Mouse (Mus musculus) heart, embryonic 12.5 days (tissue): ENCODE results near the gene Sumo3. TPM values are rescaled to one million over a fixed set of nuclear protein-coding genes. Genes with fewer than 3 reads are reported as not detected.

ENCODE experiments used
- ATAC-seq: fragments of 200-750 bp; cut with Nextera tagmentation; 2 replicates; pipeline ENCODE4 v1.8.0; 2017; ENCODE audit warnings: moderate TSS enrichment, moderate library complexity; ENCODE audit not compliant: insufficient number of reproducible peaks, low FRiP score
- H3K27ac ChIP-seq: fragments of 300-500 bp; sonication (generic); 2 replicates; pipeline ENCODE4 v1.5.1; 2016; ENCODE audit warnings: mild to moderate bottlenecking, moderate library complexity; ENCODE audit not compliant: poor library complexity, severe bottlenecking
- H3K27me3 ChIP-seq: fragments of 300-500 bp; sonication (generic); replicated peaks from 2 replicates; pipeline ENCODE4 v1.6.1; 2016; ENCODE audit warnings: mild to moderate bottlenecking, moderate library complexity
- H3K36me3 ChIP-seq: fragments of 300-500 bp; sonication (generic); 2 replicates; pipeline ENCODE4 v1.6.1; 2016; ENCODE audit warnings: mild to moderate bottlenecking, moderate library complexity
- H3K4me1 ChIP-seq: fragments of 300-500 bp; sonication (generic); replicated peaks from 2 replicates; pipeline ENCODE4 v1.6.1; 2016; ENCODE audit warnings: mild to moderate bottlenecking
- H3K4me2 ChIP-seq: fragments of 300-500 bp; sonication (generic); 2 replicates; pipeline ENCODE4 v1.6.1; 2016; ENCODE audit warnings: mild to moderate bottlenecking, moderate library complexity
- H3K4me3 ChIP-seq: fragments of 300-500 bp; sonication (generic); 2 replicates; pipeline ENCODE4 v1.5.1; 2016; ENCODE audit warnings: mild to moderate bottlenecking
- H3K9ac ChIP-seq: fragments of 300-500 bp; sonication (generic); 2 replicates; pipeline ENCODE4 v1.6.1; 2016; ENCODE audit warnings: mild to moderate bottlenecking, moderate library complexity
- H3K9me3 ChIP-seq: fragments of 300-500 bp; sonication (generic); replicated peaks from 2 replicates; pipeline ENCODE4 v1.6.1; 2016; ENCODE audit warnings: mild to moderate bottlenecking, moderate library complexity
- WGBS: fragments of 180-500 bp; shearing (Covaris S2); methylation state at CpG from one replicate; pipeline ENCODE4 v1.1.7; 2016; 5-methylcytosine and 5-hydroxymethylcytosine counted together
- polyA plus RNA-seq: library from polyadenylated mRNA; unstranded; fragments of >200 nt; fragmentation: Nextera tagmentation; extraction: Ambion mirVana; gene quantifications from 2 replicates; pipeline ENCODE4 v1.2.1, GENCODE M21; 2016

Sumo3 gene
- polyA plus RNA-seq, 1 experiment from 2014 or later: 184 TPM

DNA sequence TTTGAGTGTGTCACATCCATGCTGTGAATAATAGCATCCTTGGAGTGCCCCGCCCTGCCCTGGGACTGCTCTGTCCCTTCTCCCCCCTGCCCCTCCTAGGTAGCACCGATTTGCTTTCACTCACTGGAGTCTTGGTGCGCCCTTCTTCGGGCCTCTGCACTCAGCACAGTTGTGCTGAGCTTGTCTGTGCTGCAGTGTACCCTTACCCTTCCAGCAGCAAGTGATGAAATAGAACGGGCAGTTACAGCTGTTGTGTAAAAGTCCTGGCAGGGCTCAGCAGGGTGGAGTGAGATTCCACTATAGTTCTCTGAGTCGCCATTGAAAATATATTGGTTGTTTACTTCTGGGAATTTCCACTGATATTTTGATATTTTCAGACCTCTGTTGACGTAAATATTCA is 20.1 kb downstream of the Sumo3 start:
- H3K9ac ChIP-seq: no peak overlapping the region
- WGBS: 83% methylated on average over 7 of the region's 7 CpGs

GRCm38 (mm10) chr10:77626591-77626990 is 20.7 kb downstream of the Sumo3 start:
- Histone ChIP-seq H3K27ac (no peak overlapping the region), H3K27me3 (no peaks in the 10 kb centered on the region), H3K4me2 (no peak overlapping the region), H3K36me3 (peaks cover 9% of the 10 kb centered on the region), H3K9me3 (no peaks in the 10 kb centered on the region), H3K9ac (no peak overlapping the region), H3K4me1 (peaks cover 55% of the 10 kb centered on the region), H3K4me3 (no peak overlapping the region)
- 76% methylated on average over 7 of the region's 7 CpGs for WGBS
- no peak for ATAC-seq

More for the DNA sequence above, 20.1 kb downstream of the Sumo3 start:
- Histone ChIP-seq H3K9me3 (no peaks in the 10 kb centered on the region), H3K36me3 (0 out of 2 replicates have a peak, but pooled peaks cover 4% of the 10 kb centered on the region), H3K27ac (no peak overlapping the region), H3K4me1 (peaks cover 55% of the 10 kb centered on the region), H3K4me2 (no peak overlapping the region), H3K27me3 (no peaks in the 10 kb centered on the region), H3K4me3 (no peak overlapping the region)
- no peak for ATAC-seq

DNA sequence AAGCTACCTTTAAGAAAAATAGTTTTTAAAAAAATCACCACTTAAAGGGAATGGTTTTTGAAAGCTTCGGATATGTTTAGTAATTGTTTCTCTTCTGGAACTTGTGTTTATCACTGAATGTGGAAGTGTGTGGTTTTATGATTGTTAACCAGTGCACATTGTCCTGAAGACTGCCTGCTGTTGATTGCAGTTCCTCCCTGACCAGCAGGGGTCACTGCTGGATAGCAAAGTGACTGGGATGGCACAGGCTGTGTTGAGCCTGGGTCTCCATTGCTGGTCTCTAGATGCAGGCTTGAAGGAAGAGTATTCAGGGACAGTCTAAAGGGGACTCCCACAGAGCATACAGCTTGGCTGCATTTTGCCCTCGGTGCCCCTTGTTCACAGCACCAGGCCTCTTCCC is 21.6 kb downstream of the Sumo3 start:
- no peak overlapping the region for H3K27ac ChIP-seq
- 29% methylated on average over 2 of the region's 2 CpGs for WGBS
- no peak overlapping the region for H3K9ac ChIP-seq
- H3K36me3 ChIP-seq: peaks cover 16% of the 10 kb centered on the region
- H3K4me2 ChIP-seq: no peak overlapping the region
- H3K9me3 ChIP-seq: no peaks in the 10 kb centered on the region
- peaks cover 52% of the 10 kb centered on the region for H3K4me1 ChIP-seq
- H3K4me3 ChIP-seq: no peak overlapping the region
- no peaks in the 10 kb centered on the region for H3K27me3 ChIP-seq
- peak; percentile 79 for ATAC-seq

DNA sequence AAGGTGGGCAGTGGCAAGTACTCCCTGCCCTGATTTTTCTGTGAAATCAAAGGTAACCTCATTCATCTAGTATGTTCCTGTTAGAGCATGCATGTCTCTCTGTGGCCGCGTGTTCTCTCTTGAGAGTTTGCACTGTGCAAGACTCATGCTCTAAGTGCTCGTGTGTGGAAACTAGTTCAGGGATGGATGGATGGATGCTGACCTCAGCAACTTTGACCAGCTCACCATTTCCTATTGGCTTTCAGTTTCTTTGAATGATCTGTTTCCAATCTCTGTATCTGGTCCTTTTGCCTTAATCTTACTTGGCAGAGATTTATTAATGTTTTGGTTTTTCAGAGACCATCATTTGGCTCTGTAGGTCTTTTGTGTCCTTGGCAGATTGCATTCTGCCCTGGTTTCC is 23.3 kb downstream of the Sumo3 start:
- 85% methylated on average over 3 of the region's 3 CpGs for WGBS
- no peak for ATAC-seq

GRCm38 (mm10) chr10:77629970-77630369 is 24.1 kb downstream of the Sumo3 start:
- no peak overlapping the region for H3K9ac ChIP-seq
- no peaks in the 10 kb centered on the region for H3K9me3 ChIP-seq
- no peak overlapping the region for H3K4me3 ChIP-seq
- no peak overlapping the region for H3K27ac ChIP-seq
- ATAC-seq: no peak
- peaks cover 51% of the 10 kb centered on the region for H3K4me1 ChIP-seq
- 82% methylated on average over 1 of the region's 1 CpGs for WGBS
- peaks cover 27% of the 10 kb centered on the region for H3K36me3 ChIP-seq
- H3K4me2 ChIP-seq: no peak overlapping the region
- no peaks in the 10 kb centered on the region for H3K27me3 ChIP-seq

More for the DNA sequence above, 23.3 kb downstream of the Sumo3 start:
- Histone ChIP-seq H3K4me1 (peaks cover 52% of the 10 kb centered on the region), H3K27me3 (no peaks in the 10 kb centered on the region), H3K9ac (no peak overlapping the region), H3K36me3 (peaks cover 27% of the 10 kb centered on the region), H3K4me3 (no peak overlapping the region), H3K9me3 (no peaks in the 10 kb centered on the region), H3K27ac (no peak overlapping the region), H3K4me2 (no peak overlapping the region)

- peaks cover 36% of the 10 kb centered on the region for H3K36me3 ChIP-seq
- H3K27me3 ChIP-seq: no peaks in the 10 kb centered on the region
- no peak overlapping the region for H3K4me2 ChIP-seq
- peaks cover 62% of the 10 kb centered on the region for H3K4me1 ChIP-seq
- no peak overlapping the region for H3K4me3 ChIP-seq
- no peaks in the 10 kb centered on the region for H3K9me3 ChIP-seq
- 79% methylated on average over 6 of the region's 6 CpGs for WGBS
- ATAC-seq: no peak
- peak overlapping the region; percentile 41 for H3K27ac ChIP-seq
- no peak overlapping the region for H3K9ac ChIP-seq
These were observed 28.1 kb downstream of the Sumo3 start for GRCm38 (mm10) chr10:77634016-77634415.

DNA sequence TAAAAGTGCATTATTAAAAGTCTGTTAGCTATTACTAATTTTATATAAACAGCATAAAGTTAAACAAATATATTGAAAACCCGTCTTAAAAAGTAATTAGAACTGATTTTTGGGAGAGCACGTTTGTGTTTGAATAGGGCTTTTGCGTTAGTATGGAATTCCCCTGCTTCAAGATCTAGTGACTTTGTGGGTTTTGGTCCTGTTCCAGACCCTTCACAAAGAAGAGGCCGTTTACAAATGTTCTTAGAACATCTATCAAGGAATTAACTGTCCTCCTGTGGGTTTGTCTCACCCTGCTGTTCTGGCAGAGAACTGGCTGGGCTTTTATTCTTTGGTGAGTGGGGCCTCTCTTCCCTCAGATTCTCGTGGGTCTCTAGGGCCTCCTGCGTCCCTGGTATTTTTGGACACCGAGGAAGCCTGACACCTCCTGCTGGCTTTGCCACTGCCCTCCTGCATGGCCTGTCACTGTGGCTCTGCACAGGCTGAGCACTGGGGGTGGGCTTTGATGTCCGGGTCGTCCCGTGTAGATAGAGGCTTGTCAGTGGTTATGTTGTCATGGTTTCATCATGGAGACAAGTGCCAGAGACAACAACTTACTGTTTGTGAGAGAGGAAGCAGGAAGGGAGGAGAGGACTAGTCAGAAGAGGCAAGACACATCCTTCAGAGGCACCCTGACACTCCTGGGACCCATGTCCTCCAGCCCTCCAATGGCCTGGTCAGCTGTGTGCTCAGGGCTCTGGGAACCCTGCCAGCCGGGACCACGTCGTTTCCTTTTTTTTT is 28.7 kb downstream of the Sumo3 start:
- Histone ChIP-seq H3K9ac (no peak overlapping the region), H3K36me3 (peaks cover 37% of the 10 kb centered on the region), H3K27ac (peak overlapping the region; percentile 82), H3K27me3 (no peaks in the 10 kb centered on the region), H3K4me2 (peak overlapping the region; percentile 22; the same call in 1 of the 2 replicates), H3K4me1 (peaks cover 66% of the 10 kb centered on the region), H3K9me3 (no peaks in the 10 kb centered on the region), H3K4me3 (no peak overlapping the region)
- WGBS: 43% methylated on average over 13 of the region's 13 CpGs
- peak; percentile 74 for ATAC-seq

DNA sequence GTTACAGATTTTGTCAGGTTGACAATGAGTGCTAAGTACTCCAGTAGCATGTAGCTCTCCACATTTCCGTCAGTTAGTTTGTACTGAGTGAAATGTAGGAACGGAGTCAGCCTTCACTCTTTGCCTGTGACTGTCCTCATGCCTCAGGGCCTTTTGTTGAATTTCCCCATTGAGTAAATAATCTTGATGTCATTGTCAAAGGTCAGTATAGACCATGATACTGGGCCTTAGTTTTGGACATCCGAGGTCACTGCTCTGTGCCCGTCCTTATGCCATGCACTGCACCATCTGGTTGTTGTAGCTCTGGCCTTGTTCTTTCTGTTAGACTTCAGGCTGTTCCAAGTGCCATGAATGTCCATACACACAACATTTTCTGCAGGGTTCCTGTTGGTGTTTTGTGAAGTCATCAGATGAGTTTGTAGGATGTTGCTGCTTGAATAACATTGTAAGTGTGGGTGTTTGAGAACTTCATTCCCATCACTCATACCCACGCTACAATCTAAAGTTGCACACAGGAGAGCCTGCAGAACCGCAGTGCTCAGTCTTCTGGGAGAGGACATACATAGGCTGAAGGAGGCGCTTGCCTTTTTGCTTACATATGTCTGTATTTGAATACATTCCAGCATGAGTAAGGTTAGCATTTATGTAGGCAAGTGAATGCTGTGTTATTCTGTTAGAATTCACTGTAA is 30.5 kb downstream of the Sumo3 start:
- Histone ChIP-seq H3K9ac (no peak overlapping the region), H3K4me1 (peaks cover 62% of the 10 kb centered on the region)
- 88% methylated on average over 7 of the region's 7 CpGs for WGBS

GRCm38 (mm10) chr10:77638956-77639355 is 33.1 kb downstream of the Sumo3 start:
- WGBS: 56% methylated on average over 6 of the region's 6 CpGs
- Histone ChIP-seq H3K9ac (no peak overlapping the region), H3K36me3 (peaks cover 47% of the 10 kb centered on the region), H3K4me3 (no peak overlapping the region), H3K4me1 (peaks cover 59% of the 10 kb centered on the region), H3K27me3 (no peaks in the 10 kb centered on the region), H3K27ac (peak overlapping the region; percentile 25; the same call in 1 of the 2 replicates), H3K9me3 (no peaks in the 10 kb centered on the region), H3K4me2 (no peak overlapping the region)
- ATAC-seq: peak; percentile 60

More for the DNA sequence above, 30.5 kb downstream of the Sumo3 start:
- Histone ChIP-seq H3K9me3 (no peaks in the 10 kb centered on the region), H3K27me3 (no peaks in the 10 kb centered on the region), H3K4me3 (no peak overlapping the region), H3K27ac (no peak overlapping the region), H3K4me2 (no peak overlapping the region), H3K36me3 (peaks cover 45% of the 10 kb centered on the region)
- ATAC-seq: no peak

DNA sequence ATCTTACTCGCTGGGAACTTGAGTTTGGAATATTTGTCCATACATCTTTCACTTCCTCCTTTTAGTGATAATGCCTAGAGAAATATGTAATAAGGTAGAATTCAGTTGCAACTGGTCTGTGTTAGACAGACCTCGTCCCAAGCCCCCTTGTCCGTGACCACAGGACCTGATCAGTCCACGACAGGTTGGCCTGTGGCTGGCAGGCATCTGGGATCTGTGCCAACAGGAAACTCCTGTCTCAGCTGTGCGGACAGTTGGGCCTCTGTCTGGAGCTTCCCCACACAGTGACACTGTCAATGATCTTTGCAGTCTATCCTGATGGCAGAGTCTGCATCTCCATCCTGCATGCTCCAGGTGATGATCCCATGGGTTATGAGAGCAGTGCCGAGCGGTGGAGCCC is 37.3 kb downstream of the Sumo3 start:
- no peak for ATAC-seq

GRCm38 (mm10) chr10:77645571-77645970 is 39.7 kb downstream of the Sumo3 start:
- no peak overlapping the region for H3K4me2 ChIP-seq
- H3K36me3 ChIP-seq: peaks cover 59% of the 10 kb centered on the region
- ATAC-seq: no peak
- no peak overlapping the region for H3K4me3 ChIP-seq
- H3K9ac ChIP-seq: no peak overlapping the region
- no peaks in the 10 kb centered on the region for H3K9me3 ChIP-seq
- no peak overlapping the region for H3K27ac ChIP-seq
- no peaks in the 10 kb centered on the region for H3K27me3 ChIP-seq
- WGBS: 83% methylated on average over 5 of the region's 5 CpGs
- peaks cover 23% of the 10 kb centered on the region for H3K4me1 ChIP-seq

More for the DNA sequence above, 37.3 kb downstream of the Sumo3 start:
- no peak overlapping the region for H3K4me2 ChIP-seq
- H3K36me3 ChIP-seq: peaks cover 66% of the 10 kb centered on the region
- no peaks in the 10 kb centered on the region for H3K27me3 ChIP-seq
- H3K9me3 ChIP-seq: no peaks in the 10 kb centered on the region
- WGBS: 68% methylated on average over 7 of the region's 7 CpGs
- H3K9ac ChIP-seq: no peak overlapping the region
- H3K4me1 ChIP-seq: peaks cover 33% of the 10 kb centered on the region
- no peak overlapping the region for H3K4me3 ChIP-seq
- H3K27ac ChIP-seq: no peak overlapping the region
